Mouse (Mus musculus): ENCODE measurements around the gene Gpatch2.

DNA sequence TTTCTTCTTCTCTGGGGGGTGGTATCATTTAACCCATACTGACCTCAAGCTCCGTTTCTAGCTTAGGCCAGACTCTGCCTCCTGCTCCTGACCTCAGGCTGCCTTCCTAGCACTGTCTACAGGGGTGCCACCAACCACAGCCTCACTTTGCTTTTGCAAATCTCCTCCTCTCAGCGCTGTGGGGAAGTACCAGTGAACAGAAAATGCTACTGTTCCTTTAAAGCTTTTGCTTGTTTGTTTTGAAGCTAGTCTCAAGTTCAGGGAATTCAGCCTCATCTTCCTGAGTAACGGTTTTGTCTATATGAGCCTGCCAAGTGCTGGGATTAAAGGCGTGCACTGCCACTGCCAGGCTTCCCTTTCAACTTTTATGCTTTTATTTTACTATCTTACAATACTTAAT is 5.8 kb upstream of the Gpatch2 start:
- TF ChIP-seq POLR2A (IDR thresholded peaks at IDR 0.05; ENCODE audit: borderline replicate concordance, low read depth, low read length) (no peak), CTCF (IDR thresholded peaks at IDR 0.05; ENCODE audit: low read depth, low read length) (no peak)
